Mouse (Mus musculus) heart, embryonic 16.5 days (tissue): ENCODE data around the gene Zfr. TPM values are rescaled to one million over a fixed set of nuclear protein-coding genes. Genes with fewer than 3 reads are reported as not detected.

Experiments
- ATAC-seq: fragments of 200-750 bp; cut with Nextera tagmentation; replicated peaks from 2 replicates; pipeline ENCODE4 v1.8.0; 2017; ENCODE audit warnings: moderate number of reproducible peaks; ENCODE audit not compliant: insufficient read depth, low FRiP score; ENCODE audit errors: extremely low read depth
- H3K27ac ChIP-seq: fragments of 300-500 bp; sonication (generic); 2 replicates; pipeline ENCODE4 v1.5.1; 2014; ENCODE audit warnings: mild to moderate bottlenecking, low read length, control low read depth, moderate library complexity
- H3K27me3 ChIP-seq: fragments of 300-500 bp; sonication (generic); 2 replicates; pipeline ENCODE4 v1.6.1; 2014; ENCODE audit warnings: low read length, mixed read lengths; ENCODE audit not compliant: control insufficient read depth, insufficient read depth
- H3K36me3 ChIP-seq: fragments of 300-500 bp; sonication (generic); 2 replicates; pipeline ENCODE4 v1.6.1; 2014; ENCODE audit not compliant: control insufficient read depth, insufficient read depth
- H3K4me1 ChIP-seq: fragments of 300-500 bp; sonication (generic); 2 replicates; pipeline ENCODE4 v1.6.1; 2014; ENCODE audit warnings: low read length, mixed read lengths; ENCODE audit not compliant: control insufficient read depth, insufficient read depth
- H3K4me2 ChIP-seq: fragments of 300-500 bp; sonication (generic); 2 replicates; pipeline ENCODE4 v1.6.1; 2014; ENCODE audit warnings: low read depth, mild to moderate bottlenecking, control low read depth, low read length
- H3K4me3 ChIP-seq: fragments of 300-500 bp; sonication (generic); 2 replicates; pipeline ENCODE4 v1.5.1; 2014; ENCODE audit warnings: mild to moderate bottlenecking, control low read depth, low read length
- H3K9ac ChIP-seq: fragments of 300-500 bp; sonication (generic); 2 replicates; pipeline ENCODE4 v1.6.1; 2014; ENCODE audit warnings: low read length, control low read depth
- H3K9me3 ChIP-seq: fragments of 300-500 bp; sonication (generic); replicated peaks from 2 replicates; pipeline ENCODE4 v1.6.1; 2016; ENCODE audit warnings: low read length; ENCODE audit not compliant: control insufficient read depth
- WGBS: fragments of 180-500 bp; shearing (Covaris S2); extraction: QIAGEN DNeasy Blood & Tissue Kit; methylation state at CpG from one replicate; pipeline ENCODE4 v1.1.7; 2014; 5-methylcytosine and 5-hydroxymethylcytosine counted together
- polyA plus RNA-seq: library from polyadenylated mRNA; unstranded; fragments of >200 nt; fragmentation: Nextera tagmentation; extraction: Ambion mirVana; gene quantifications from 2 replicates; pipeline ENCODE4 v1.2.1, GENCODE M21; 2015

The Zfr gene
- polyA plus RNA-seq, 1 experiment from 2014 or later, result 89.4 TPM

DNA sequence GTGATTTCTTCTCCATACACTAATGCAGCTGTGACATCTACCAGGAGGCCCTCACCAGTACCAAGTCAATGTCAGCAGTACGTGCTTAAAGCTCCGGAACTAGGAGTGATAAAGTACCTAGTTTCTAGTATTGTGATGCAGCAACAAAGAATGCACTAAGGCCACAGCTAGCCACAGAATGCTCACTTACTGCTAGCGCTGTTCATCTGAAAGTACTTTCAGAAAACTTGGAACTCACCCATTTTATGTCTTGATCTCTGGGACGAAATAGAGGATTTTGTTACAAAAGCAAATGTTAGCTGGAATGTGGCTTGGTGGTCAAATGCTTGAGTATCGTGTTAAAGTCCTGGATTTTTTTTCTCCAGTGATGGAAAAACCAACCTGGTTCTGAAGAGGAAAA lies 30.0 kb upstream of the Zfr start:
- no peak for ATAC-seq
- Histone ChIP-seq H3K36me3 (no peaks in the 10 kb centered on the region), H3K27me3 (no peaks in the 10 kb centered on the region), H3K4me3 (no peak overlapping the region), H3K4me2 (no peak overlapping the region), H3K9me3 (no peaks in the 10 kb centered on the region), H3K4me1 (peaks cover 3% of the 10 kb centered on the region), H3K27ac (no peak overlapping the region), H3K9ac (no peak overlapping the region)
- 64% methylated on average over 5 of the region's 5 CpGs for WGBS

DNA sequence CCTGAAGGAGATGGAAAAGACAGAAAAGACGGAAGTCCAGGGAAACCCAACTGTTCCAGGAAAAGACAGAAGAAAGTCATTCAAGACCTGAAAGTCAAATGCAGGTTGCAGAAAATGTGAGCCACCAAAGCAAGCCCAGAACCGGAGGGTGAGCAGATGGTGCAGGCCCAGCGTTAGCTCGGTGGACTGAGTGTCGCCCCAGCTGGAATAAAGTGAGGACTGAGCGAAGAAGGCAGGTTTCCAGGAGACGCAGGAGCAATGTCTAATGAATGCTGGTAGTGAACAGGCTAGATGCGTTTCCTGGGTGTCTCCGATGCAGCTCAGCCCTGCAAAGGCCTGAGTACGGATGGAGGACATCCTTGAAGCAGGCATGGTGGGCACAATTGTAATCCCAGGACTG lies 29.5 kb upstream of the Zfr start:
- no peaks in the 10 kb centered on the region for H3K36me3 ChIP-seq
- peaks cover 3% of the 10 kb centered on the region for H3K4me1 ChIP-seq
- H3K4me3 ChIP-seq, result no peak overlapping the region
- no peak overlapping the region for H3K27ac ChIP-seq
- no peaks in the 10 kb centered on the region for H3K9me3 ChIP-seq
- 84% methylated on average over 10 of the region's 10 CpGs for WGBS
- no peak overlapping the region for H3K4me2 ChIP-seq
- H3K9ac ChIP-seq, result no peak overlapping the region
- no peaks in the 10 kb centered on the region for H3K27me3 ChIP-seq
- ATAC-seq, result no peak

DNA sequence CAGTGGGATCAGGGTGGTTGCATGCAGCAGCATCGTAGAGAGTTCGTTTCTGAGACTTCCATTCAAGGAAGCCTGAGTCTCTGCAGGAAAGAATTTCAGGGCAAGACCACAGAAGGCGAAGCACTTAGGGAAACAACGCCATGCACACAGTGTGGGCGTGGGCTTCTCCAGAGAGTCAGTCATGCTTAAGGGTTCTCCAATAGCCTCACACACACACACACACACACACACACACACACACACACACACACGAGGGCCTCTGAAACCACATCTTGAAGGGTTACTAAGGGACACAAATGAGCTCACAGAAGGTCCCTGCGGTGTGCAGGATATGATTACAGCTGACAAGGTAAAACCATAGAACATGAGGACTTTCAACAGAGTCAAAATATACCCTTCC lies 27.5 kb upstream of the Zfr start:
- no peaks in the 10 kb centered on the region for H3K36me3 ChIP-seq
- H3K27me3 ChIP-seq, result no peaks in the 10 kb centered on the region
- no peaks in the 10 kb centered on the region for H3K9me3 ChIP-seq
- ATAC-seq, result no peak
- 69% methylated on average over 7 of the region's 7 CpGs for WGBS
- H3K4me1 ChIP-seq, result no peaks in the 10 kb centered on the region
- no peak overlapping the region for H3K27ac ChIP-seq
- H3K9ac ChIP-seq, result no peak overlapping the region
- H3K4me3 ChIP-seq, result no peak overlapping the region
- no peak overlapping the region for H3K4me2 ChIP-seq

GRCm38 (mm10) chr15:12090981-12091669 lies 26.5 kb upstream of the Zfr start:
- Histone ChIP-seq H3K27me3 (no peaks in the 10 kb centered on the region), H3K36me3 (no peaks in the 10 kb centered on the region), H3K4me2 (no peak overlapping the region), H3K27ac (no peak overlapping the region), H3K9me3 (no peaks in the 10 kb centered on the region), H3K4me3 (no peak overlapping the region), H3K9ac (no peak overlapping the region), H3K4me1 (no peaks in the 10 kb centered on the region)
- WGBS, result 91% methylated on average over 9 of the region's 9 CpGs
- ATAC-seq, result no peak

- Histone ChIP-seq H3K27ac (no peak overlapping the region), H3K4me2 (no peak overlapping the region), H3K4me1 (no peaks in the 10 kb centered on the region), H3K36me3 (no peaks in the 10 kb centered on the region), H3K9me3 (no peaks in the 10 kb centered on the region), H3K4me3 (no peak overlapping the region), H3K27me3 (no peaks in the 10 kb centered on the region), H3K9ac (no peak overlapping the region)
- 55% methylated on average over 10 of the region's 10 CpGs for WGBS
- ATAC-seq, result no peak
Observed at GRCm38 (mm10) chr15:12091781-12092458, 25.7 kb upstream of the Zfr start.

GRCm38 (mm10) chr15:12093026-12093960 lies 24.3 kb upstream of the Zfr start:
- WGBS, result 81% methylated on average over 25 of the region's 25 CpGs
- no peaks in the 10 kb centered on the region for H3K4me1 ChIP-seq
- no peak for ATAC-seq
- no peak overlapping the region for H3K4me2 ChIP-seq
- H3K9me3 ChIP-seq, result 0 out of 2 replicates have a peak, but pooled peaks cover 2% of the 10 kb centered on the region
- no peak overlapping the region for H3K9ac ChIP-seq
- no peaks in the 10 kb centered on the region for H3K36me3 ChIP-seq
- no peak overlapping the region for H3K4me3 ChIP-seq
- no peak overlapping the region for H3K27ac ChIP-seq
- no peaks in the 10 kb centered on the region for H3K27me3 ChIP-seq

DNA sequence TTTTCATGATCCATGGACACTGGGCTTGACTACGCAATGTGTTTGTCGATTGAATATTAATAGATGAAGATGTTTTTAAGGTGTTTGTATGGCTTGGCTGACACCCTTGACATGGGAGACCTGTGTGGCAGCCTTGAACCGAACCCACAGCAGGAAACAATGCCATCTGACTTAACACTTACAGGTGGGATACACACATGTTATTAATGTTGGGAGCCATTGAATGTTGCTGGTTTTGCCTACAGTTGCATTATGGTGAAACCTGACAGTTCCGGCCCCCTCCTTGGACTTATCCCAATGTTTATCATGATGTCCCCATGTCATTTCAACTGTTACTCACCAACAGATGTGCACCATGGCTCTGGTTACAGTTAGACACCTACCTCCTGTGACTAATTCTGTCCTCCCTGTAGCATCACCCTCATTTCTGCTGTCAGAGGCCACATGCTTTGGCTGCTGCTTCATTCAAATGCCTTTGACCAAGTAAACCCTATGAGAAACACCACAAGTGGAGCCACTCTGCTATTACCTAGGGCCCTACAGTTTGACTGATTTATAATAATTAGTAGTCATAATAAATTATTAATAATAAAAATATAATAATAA lies 23.6 kb upstream of the Zfr start:
- Histone ChIP-seq H3K27ac (no peak overlapping the region), H3K36me3 (no peaks in the 10 kb centered on the region), H3K4me3 (no peak overlapping the region), H3K27me3 (no peaks in the 10 kb centered on the region), H3K9me3 (0 out of 2 replicates have a peak, but pooled peaks cover 2% of the 10 kb centered on the region), H3K9ac (no peak overlapping the region), H3K4me1 (no peaks in the 10 kb centered on the region), H3K4me2 (no peak overlapping the region)
- ATAC-seq, result no peak
- WGBS, result 86% methylated on average over 4 of the region's 4 CpGs

GRCm38 (mm10) chr15:12096447-12096846 lies 21.2 kb upstream of the Zfr start:
- H3K9ac ChIP-seq, result no peak overlapping the region
- no peaks in the 10 kb centered on the region for H3K4me1 ChIP-seq
- ATAC-seq, result no peak
- no peak overlapping the region for H3K4me2 ChIP-seq
- H3K4me3 ChIP-seq, result no peak overlapping the region
- H3K27me3 ChIP-seq, result no peaks in the 10 kb centered on the region
- no peak overlapping the region for H3K27ac ChIP-seq
- H3K9me3 ChIP-seq, result 0 out of 2 replicates have a peak, but pooled peaks cover 2% of the 10 kb centered on the region
- WGBS, result 72% methylated on average over 4 of the region's 4 CpGs
- no peaks in the 10 kb centered on the region for H3K36me3 ChIP-seq
